ENCODE assay signal across 9 mouse cellular contexts in genomic region chr4:82435716-82436115, GRCm38 (mm10).
DNase-seq lines count a peak whose midpoint lies in the region; TF ChIP-seq lines count a peak whose summit lies in the region.
"Had no signal": no experiment of that assay in that cellular context is flagged by ENCODE, and none has a peak within 500 bp of the region (broad histone marks: within the 10 kb centered on the region; RNA-seq: fewer than 3 reads in every experiment).

No protein-coding gene starts in this region.

- TF ChIP-seq POLR2A in lung, adult 2 months (IDR thresholded peaks at IDR 0.05; ENCODE audit: borderline replicate concordance, extremely low read depth, low read depth, low read length) = no peak

- TF ChIP-seq CTCF in lung, adult 2 months (IDR thresholded peaks at IDR 0.05; ENCODE audit: insufficient read depth, low read length) = no peak

- peak; percentile 99 for DNase-seq in heart, adult 11 months
- DNase-seq in heart, embryonic 10.5 days (ENCODE audit: low spot score) = no peak
- DNase-seq in heart, postnatal 4 days = peak; percentile 58
- DNase-seq in lung, adult 2 months = peak; percentile 37
- DNase-seq in frontal cortex, adult 2 months (ENCODE audit: extremely low spot score in 1 of 2, low spot score in 1 of 2) = no peak
- no peak for DNase-seq in left cerebral cortex, postnatal 14 days (ENCODE audit: low spot score in 2 of 2)
- DNase-seq in thymus, postnatal 0 days (ENCODE audit: low spot score) = no peak

- intact Hi-C loops in left cerebral cortex, postnatal 14 days (cut with DNase I) = no loop called here

- no peaks in the 10 kb centered on the region for H3K36me3 ChIP-seq in heart, embryonic 10.5 days
- H3K36me3 ChIP-seq: G1E had no signal

- 34% methylated on average over 5 of the region's 5 CpGs for WGBS in heart, embryonic 10.5 days
- WGBS in lung, adult 2 months = 22% methylated on average over 5 of the region's 5 CpGs

- peaks cover 54% of the 10 kb centered on the region for H3K4me1 ChIP-seq in heart, embryonic 10.5 days
- H3K4me1 ChIP-seq in brown adipose tissue, adult 24 weeks (ENCODE audit: control insufficient read depth, insufficient read depth, insufficient read length, low read length) = peaks cover 32% of the 10 kb centered on the region
- peaks cover 33% of the 10 kb centered on the region for H3K4me1 ChIP-seq in lung, adult 2 months (ENCODE audit: control insufficient read depth, insufficient read depth, low read length)

- no peak overlapping the region for H3K27ac ChIP-seq in heart, embryonic 10.5 days
- peak overlapping the region; percentile 91 for H3K27ac ChIP-seq in brown adipose tissue, adult 24 weeks (replicated peaks; ENCODE audit: low read depth, low read length)

- H3K9me3 ChIP-seq in heart, embryonic 10.5 days = no peaks in the 10 kb centered on the region

- no peak overlapping the region for H3K4me3 ChIP-seq in heart, embryonic 10.5 days
- no peak overlapping the region for H3K4me3 ChIP-seq in brown adipose tissue, adult 24 weeks (ENCODE audit: insufficient read depth, low read depth, low read length)
- H3K4me3 ChIP-seq in lung, adult 2 months (replicated peaks; ENCODE audit: extremely low read depth, low read depth, low read length) = no peak overlapping the region

- no peaks in the 10 kb centered on the region for H3K27me3 ChIP-seq in heart, embryonic 10.5 days (ENCODE audit: insufficient read depth, poor library complexity, severe bottlenecking)

Comparison
In these comparisons a context has a peak if more than half of its experiments do, and no peak if none do; other contexts are left out.
1. DNase-seq: peak in heart, adult 11 months (single experiment), heart, postnatal 4 days (single experiment) and lung, adult 2 months (single experiment); none in heart, embryonic 10.5 days (single experiment), frontal cortex, adult 2 months (0 of 2), left cerebral cortex, postnatal 14 days (0 of 2) and thymus, postnatal 0 days (single experiment).